In genomic region chr16:59420867-59421251, GRCm38 (mm10) we compare ENCODE assay signal across 9 mouse cellular contexts. TPM values are rescaled to one million over a fixed set of nuclear protein-coding genes. Genes with fewer than 3 reads are reported as not detected.
DNase-seq lines count a peak whose midpoint lies in the region; ATAC-seq and TF ChIP-seq lines count a peak whose summit lies in the region.
"Had no signal": no experiment of that assay in that cellular context is flagged by ENCODE, and none has a peak within 500 bp of the region (broad histone marks: within the 10 kb centered on the region; RNA-seq: fewer than 3 reads in every experiment).

No protein-coding gene starts in this region.

- H3K36me3 ChIP-seq in E14TG2a.4 (ENCODE audit: insufficient read depth, low read length): no peaks in the 10 kb centered on the region
- H3K36me3 ChIP-seq in heart, postnatal 0 days (replicated peaks; ENCODE audit: control insufficient read depth, insufficient read depth, low read length): no peaks in the 10 kb centered on the region
- H3K36me3 ChIP-seq in liver, postnatal 0 days (replicated peaks; ENCODE audit: insufficient read depth, low read length): no peaks in the 10 kb centered on the region

- DNase-seq in adrenal gland, adult 8-10 months: peak; percentile 23
- peak; percentile 90 for DNase-seq in embryo, embryonic 11 days
- peak; percentile 78 for DNase-seq in heart, postnatal 0 days (ENCODE audit: low spot score)
- DNase-seq in kidney, postnatal 14 days: peak; percentile 74
- peak; percentile 70 for DNase-seq in liver, postnatal 0 days
- peak; percentile 74 for DNase-seq in urinary bladder, postnatal 14 days (ENCODE audit: low spot score)

- H3K4me1 ChIP-seq in E14TG2a.4 (replicated peaks; ENCODE audit: low read depth, low read length): no peaks in the 10 kb centered on the region
- no peaks in the 10 kb centered on the region for H3K4me1 ChIP-seq in heart, postnatal 0 days (ENCODE audit: control insufficient read depth, insufficient read depth)
- H3K4me1 ChIP-seq in liver, postnatal 0 days (ENCODE audit: insufficient read depth): no peaks in the 10 kb centered on the region

- H3K4me2 ChIP-seq in heart, postnatal 0 days (ENCODE audit: low read depth, low read length): no peak overlapping the region
- no peak overlapping the region for H3K4me2 ChIP-seq in liver, postnatal 0 days (ENCODE audit: low read depth, low read length)

- H3K9ac ChIP-seq in heart, postnatal 0 days (replicated peaks; ENCODE audit: low read depth, low read length): no peak overlapping the region
- no peak overlapping the region for H3K9ac ChIP-seq in liver, postnatal 0 days (replicated peaks)

- no peak for ATAC-seq in heart, postnatal 0 days (ENCODE audit: insufficient read depth, low read depth)
- ATAC-seq in liver, postnatal 0 days: no peak
- ATAC-seq in neutrophil, adult 5-6 weeks (ENCODE audit: extremely low read depth, insufficient number of reproducible peaks, low FRiP score, poor library complexity, severe bottlenecking): peak; percentile 48; the same call in 1 of the 2 replicates

- no peaks in the 10 kb centered on the region for H3K9me3 ChIP-seq in E14TG2a.4 (ENCODE audit: low read length)
- no peaks in the 10 kb centered on the region for H3K9me3 ChIP-seq in heart, postnatal 0 days (replicated peaks; ENCODE audit: control insufficient read depth, low read length)
- no peaks in the 10 kb centered on the region for H3K9me3 ChIP-seq in liver, postnatal 0 days (ENCODE audit: low read length)

- H3K27me3 ChIP-seq in E14TG2a.4 (ENCODE audit: insufficient read depth, low read length): no peaks in the 10 kb centered on the region
- H3K27me3 ChIP-seq in heart, postnatal 0 days (ENCODE audit: control insufficient read depth, insufficient read depth, low read length): no peaks in the 10 kb centered on the region
- H3K27me3 ChIP-seq in liver, postnatal 0 days (ENCODE audit: insufficient read depth, low read length): no peaks in the 10 kb centered on the region

- TF ChIP-seq EP300 in heart, postnatal 0 days (IDR thresholded peaks at IDR 0.05; ENCODE audit: low read depth): no peak
- TF ChIP-seq EP300 in liver, postnatal 0 days (IDR thresholded peaks at IDR 0.05; ENCODE audit: low read depth): no peak

- peak; percentile 88 for TF ChIP-seq CTCF in E14TG2a.4 (conservative IDR thresholded peaks at IDR 0.05; ENCODE audit: low read length)
- TF ChIP-seq CTCF in heart, postnatal 0 days (IDR thresholded peaks at IDR 0.05; ENCODE audit: low read depth): peak; percentile 79
- peak; percentile 83 for TF ChIP-seq CTCF in liver, postnatal 0 days (IDR thresholded peaks at IDR 0.05; ENCODE audit: low read depth)

- no peak overlapping the region for H3K4me3 ChIP-seq in E14TG2a.4 (replicated peaks; ENCODE audit: low read length)
- H3K4me3 ChIP-seq in heart, postnatal 0 days (ENCODE audit: low read depth, low read length): no peak overlapping the region
- no peak overlapping the region for H3K4me3 ChIP-seq in liver, postnatal 0 days (ENCODE audit: low read depth, low read length)

- no peak overlapping the region for H3K27ac ChIP-seq in heart, postnatal 0 days (ENCODE audit: low read depth)
- H3K27ac ChIP-seq in liver, postnatal 0 days (ENCODE audit: low read depth): no peak overlapping the region

- 9% methylated on average over 6 of the region's 6 CpGs for WGBS in heart, postnatal 0 days
- WGBS in liver, postnatal 0 days (ENCODE audit: insufficient replicate concordance): 12% methylated on average over 6 of the region's 6 CpGs

RNA-seq across cellular contexts. Expression of gene Gabrr3, which starts 13.7 kb away (rescaled TPM):
- not detected for total RNA-seq in adrenal gland, adult 8-10 months (2022)
- total RNA-seq in heart, postnatal 0 days (2014; rRNA removed; ENCODE audit: low replicate concordance): not detected in 2 replicates
- polyA plus RNA-seq in heart, postnatal 0 days (2015; fragmentation: Nextera tagmentation; extraction: Ambion mirVana): not detected in 2 replicates
- polyA plus RNA-seq in liver, postnatal 0 days (2015; fragmentation: Nextera tagmentation; extraction: Ambion mirVana): not detected in 2 replicates
- total RNA-seq in neutrophil, adult 5-6 weeks (2017): not detected in 2 replicates
- polyA plus RNA-seq: heart, embryonic 16.5 days had no signal

RNA-seq across cellular contexts. Expression of gene Riox2, which starts 50.7 kb away (rescaled TPM):
- total RNA-seq in adrenal gland, adult 8-10 months (2022): 10 to 100 TPM; 24.6 to 28.2 (median 26.8) TPM
- 0.73 and 3.4 TPM in 2 replicates for total RNA-seq in heart, postnatal 0 days (2014; rRNA removed; ENCODE audit: low replicate concordance)
- polyA plus RNA-seq in heart, postnatal 0 days (2015; fragmentation: Nextera tagmentation; extraction: Ambion mirVana): 15.0 and 16.3 TPM in 2 replicates
- polyA plus RNA-seq in liver, postnatal 0 days (2015; fragmentation: Nextera tagmentation; extraction: Ambion mirVana): 9.5 and 10.4 TPM in 2 replicates
- total RNA-seq in neutrophil, adult 5-6 weeks (2017): 57.2 and 68.2 TPM in 2 replicates

RNA-seq across cellular contexts. Expression of gene Olfr209, which starts 57.1 kb away (rescaled TPM):
- total RNA-seq in adrenal gland, adult 8-10 months (2022): not detected
- total RNA-seq in heart, postnatal 0 days (2014; rRNA removed; ENCODE audit: low replicate concordance): not detected in 2 replicates
- polyA plus RNA-seq in heart, postnatal 0 days (2015; fragmentation: Nextera tagmentation; extraction: Ambion mirVana): not detected in 2 replicates
- polyA plus RNA-seq in liver, postnatal 0 days (2015; fragmentation: Nextera tagmentation; extraction: Ambion mirVana): not detected in 2 replicates
- not detected in 2 replicates for total RNA-seq in neutrophil, adult 5-6 weeks (2017)
- polyA plus RNA-seq: heart, embryonic 16.5 days had no signal

Comparison
In these comparisons a context has a peak if more than half of its experiments do, and no peak if none do; other contexts are left out.
1. DNase-seq: peak in every context shown above with its lines; median percentile 90 in embryo, embryonic 11 days; 78 in heart, postnatal 0 days; 74 in kidney, postnatal 14 days; 74 in urinary bladder, postnatal 14 days; 70 in liver, postnatal 0 days; 23 in adrenal gland, adult 8-10 months.